Mouse (Mus musculus): ENCODE measurements around the gene Asic2. TPM values are rescaled to one million over a fixed set of nuclear protein-coding genes. Genes with fewer than 3 reads are reported as not detected.

Gene Asic2
- total RNA-seq, 2 experiments from 2014 or later, result not detected

DNA sequence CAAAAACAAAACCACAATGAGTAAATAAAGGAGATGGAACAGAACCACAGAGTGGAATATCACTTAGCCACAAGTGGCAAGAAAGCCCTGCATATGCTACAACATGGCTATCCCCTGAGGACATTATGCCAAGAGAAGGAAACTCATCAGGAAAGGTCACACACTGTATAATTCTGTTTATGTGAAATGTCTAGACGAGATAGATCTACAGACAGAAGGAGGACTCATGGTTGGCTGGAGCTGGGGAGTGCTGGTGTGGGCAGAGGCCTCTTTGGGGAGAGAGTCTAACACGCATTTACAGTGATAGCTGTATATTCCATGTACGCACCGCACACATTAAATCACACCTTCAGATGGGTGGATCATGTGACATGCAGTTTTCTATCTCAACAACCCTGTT, 884.4 kb downstream of the Asic2 start:
- no peak for DNase-seq

DNA sequence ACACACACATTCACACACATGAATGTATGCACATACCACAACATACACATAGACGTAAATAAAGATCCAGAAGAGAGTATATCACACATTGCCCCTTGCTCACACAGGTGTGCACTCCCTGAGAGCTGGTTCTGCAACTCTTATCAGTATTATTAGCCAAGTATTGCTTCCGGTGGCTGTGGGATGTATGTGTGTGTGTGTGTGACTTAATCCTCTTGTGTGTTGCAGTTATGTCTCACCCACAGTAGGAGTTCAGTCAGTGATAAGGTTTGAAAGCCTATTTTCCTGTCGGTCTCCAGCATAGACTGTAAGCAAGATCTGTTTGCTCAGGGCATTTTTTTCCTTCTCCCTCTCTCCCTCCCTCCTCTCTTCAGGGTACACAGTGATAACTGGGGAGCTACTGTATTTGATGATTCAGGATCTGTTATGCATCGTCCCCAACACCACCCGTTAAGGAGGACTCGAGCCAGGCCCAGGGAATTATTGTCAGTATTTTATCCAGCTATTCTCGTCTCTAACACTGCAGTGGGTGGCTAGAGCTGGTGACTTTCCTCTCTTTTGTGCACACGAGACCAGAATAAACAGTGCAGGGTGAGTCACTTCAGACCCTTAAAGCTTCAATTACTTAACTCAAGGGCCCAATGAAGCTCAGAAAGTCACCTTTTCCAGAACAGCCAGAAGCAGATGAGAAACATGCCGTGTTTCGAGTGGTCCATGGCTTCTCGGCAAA, 888.0 kb downstream of the Asic2 start:
- no peak for DNase-seq

DNA sequence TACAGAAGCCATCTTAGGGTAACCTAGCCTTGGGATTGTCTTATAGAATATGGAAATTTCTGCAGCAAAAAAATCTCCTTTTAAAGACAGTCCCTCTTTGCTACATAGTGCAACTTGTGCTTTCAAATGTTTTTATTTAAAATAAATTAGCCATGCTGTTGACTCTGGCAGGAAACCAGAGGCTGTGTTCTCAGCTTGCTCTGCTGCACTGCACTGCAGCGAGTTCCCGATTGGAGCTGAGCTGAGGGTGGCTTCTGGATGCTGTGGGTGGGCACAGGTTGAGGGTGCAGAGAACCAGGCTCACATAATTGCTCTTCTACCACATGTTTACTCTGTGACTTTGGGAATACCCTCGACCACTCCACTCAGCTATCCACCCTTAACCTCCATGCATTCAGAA, 889.0 kb downstream of the Asic2 start:
- DNase-seq, result no peak

DNA sequence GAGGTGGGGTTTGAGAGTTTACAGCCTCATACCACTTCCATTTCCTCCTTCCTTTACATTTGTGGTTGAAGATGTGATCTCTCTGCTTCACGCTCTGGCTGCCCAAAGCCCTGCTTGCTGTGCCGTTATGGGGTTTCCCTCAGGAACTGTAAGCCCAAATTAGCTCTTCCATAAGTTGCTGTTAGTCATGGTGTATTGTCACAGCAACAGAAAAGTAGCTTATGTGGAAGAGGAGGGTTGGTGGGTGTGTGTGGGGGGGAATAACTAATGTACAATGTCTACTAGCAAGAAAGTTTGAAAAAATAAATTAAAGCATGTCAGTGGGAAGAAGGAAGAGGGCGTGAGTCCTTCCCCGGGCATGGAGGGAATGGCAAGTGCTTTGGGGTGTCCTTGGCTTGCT, 896.4 kb downstream of the Asic2 start:
- no peak for DNase-seq

DNA sequence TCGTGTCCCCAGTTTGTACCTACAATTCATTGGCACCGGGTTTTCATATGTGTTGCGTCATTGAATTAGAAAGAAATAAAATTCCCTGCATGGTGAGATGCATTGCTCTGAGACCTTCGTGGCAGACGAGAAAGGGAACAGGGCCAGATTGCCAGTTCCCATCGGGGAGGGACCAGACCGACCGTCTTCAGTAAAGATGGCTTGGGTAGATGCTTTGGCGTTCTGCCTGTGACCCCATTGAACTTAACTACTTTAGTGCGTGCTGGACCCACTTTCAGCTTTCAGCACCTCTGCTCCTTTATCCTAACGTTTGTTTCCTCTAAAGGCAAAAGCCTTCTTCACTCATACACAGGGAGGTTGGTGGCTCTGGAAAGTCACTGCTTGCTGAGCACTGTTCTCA, 902.9 kb downstream of the Asic2 start:
- DNase-seq, result no peak

DNA sequence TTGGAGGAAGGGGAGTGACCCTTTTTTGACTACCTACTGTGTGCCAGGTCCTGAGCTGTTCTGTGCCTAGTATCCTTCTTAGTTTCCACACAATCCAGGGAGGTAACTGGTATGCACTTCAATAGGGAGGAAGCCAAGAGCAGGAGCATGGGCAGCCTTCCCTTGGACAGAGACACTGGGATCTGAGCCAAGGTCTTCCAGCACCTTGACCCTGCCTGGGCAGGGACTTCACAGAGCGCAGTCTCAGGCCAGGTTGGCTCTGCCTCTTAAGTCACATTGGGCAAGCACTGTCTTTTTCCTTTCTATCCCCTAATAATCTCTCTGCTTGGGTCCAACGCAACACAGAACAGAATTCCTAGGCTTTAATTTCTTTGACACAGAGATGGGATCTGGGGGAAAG, 904.3 kb downstream of the Asic2 start:
- no peak for DNase-seq

DNA sequence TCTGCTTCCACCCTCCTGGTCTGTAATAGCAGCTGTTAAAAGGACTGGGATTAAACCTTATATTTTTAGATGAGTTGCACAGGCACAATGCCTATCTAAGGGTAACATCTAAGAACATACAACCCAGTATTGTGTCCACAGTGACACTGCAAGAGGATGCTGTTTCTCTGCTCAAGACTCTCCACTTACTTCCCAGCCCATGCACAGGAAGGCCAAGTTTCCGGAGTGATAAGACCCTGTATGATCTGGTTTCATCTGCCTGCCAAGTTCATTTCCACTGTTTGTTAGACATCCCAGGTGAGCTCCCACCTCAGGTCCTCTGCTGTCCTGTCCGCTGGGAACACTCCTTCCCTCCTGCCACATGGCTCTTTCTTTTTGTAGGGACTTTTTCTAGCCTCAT, 908.2 kb downstream of the Asic2 start:
- no peak for DNase-seq

DNA sequence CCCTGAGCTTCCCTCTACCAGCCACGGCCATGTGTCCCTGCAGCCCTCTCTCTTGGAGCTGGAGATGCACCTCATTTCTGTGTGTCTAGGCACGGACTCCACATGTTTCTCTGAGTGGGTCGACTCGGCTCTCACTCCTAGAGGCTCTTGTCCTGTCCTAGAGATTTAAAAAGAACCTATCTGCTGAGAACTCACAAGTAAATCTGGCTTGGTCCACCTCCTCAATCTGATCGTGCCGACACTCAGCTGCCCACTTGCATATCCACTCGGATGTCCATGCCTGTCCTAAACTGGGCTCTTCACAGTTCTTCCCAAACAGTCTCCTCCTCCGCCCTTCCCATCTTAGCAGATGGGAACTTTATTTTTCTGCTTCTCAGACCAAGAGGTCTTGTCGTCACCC, 908.7 kb downstream of the Asic2 start:
- DNase-seq, result no peak

DNA sequence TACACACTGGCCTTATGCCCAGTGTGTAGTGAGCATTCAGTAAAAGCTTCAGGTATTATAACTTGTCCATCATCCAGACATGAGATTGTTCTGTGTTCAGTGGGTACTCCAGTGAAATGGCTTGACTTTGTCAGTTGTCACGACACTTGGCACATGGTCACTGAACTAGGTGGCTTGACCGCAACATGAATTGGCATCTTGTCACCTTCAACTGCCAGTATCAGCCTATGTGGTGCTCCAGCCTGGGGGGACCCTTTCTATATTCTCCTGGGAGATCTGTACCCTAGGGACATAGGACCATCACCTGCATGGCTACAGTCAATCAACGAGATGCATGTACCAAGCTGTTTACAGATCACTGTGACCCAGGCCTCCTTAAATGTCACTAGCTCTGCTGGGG, 910.8 kb downstream of the Asic2 start:
- no peak for DNase-seq

DNA sequence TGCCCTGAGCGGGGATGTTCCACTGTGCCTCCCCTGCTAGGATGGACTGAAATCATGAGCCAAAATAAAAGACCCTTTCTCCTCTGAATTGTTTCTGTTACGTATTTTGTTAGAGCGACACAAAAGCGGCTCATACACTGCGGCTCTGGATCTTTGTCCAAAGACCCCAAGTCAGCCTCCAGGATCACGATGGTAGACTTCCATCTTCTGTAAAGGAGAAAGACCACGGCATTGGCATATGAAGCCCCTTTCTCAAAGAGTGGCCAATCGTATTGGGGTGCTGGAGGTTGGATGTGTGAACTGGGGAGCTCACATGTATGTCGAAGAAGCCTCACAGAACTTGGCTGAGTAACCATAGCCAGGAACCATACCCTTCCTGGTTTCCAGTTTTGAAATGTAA, 911.5 kb downstream of the Asic2 start:
- DNase-seq, result no peak

DNA sequence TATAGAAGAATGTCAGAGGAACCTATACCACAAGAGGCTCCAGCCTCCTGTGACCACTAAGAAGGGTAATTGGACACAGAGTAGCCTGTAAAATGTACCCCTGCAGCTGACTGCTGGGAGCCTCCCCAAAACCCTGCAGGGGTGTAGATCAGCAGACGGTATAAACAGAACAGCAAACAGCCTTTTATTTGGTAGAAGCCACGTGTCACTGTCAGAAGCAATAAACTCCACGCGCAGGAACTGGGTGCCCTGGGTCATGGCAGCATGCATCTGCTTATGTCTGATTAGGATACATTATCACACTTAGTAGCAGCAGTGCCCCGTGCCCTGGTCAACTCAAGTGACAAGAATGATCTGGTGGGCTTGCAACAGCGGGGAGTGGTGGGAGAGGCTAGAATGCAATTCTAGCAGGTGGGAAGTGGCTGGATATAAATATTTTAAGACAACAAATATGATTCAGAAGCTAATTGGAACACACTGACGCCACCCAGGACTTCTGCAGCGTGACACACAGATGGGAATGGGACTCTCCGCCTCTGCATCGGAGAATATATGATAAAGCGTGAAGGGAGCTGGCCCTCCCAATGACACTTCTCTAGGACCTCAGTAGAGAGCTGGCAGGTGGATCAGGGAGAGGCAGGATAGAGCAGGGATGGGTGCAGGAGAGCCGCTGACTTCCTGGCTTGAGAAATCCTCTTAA, 912.7 kb downstream of the Asic2 start:
- DNase-seq, result no peak

DNA sequence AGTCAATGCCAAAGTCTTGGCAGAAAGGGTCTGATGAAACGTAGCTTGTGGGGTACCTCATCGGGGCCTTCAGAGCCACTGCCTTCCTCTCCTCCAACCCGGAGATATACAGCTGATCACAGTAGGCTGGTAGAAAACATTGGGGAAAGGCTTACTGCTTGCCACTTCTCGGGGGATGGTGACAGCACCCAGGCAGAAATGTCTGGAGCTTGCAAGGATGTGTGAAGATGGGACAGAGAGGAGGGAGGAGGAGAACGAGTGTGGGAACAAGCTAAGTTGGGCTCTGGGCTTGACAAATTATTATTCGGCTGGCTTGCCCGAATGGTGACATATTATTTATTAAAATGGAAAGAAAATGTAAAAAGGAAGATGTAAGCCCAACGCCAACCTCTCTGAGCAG, 914.4 kb downstream of the Asic2 start:
- DNase-seq, result no peak

DNA sequence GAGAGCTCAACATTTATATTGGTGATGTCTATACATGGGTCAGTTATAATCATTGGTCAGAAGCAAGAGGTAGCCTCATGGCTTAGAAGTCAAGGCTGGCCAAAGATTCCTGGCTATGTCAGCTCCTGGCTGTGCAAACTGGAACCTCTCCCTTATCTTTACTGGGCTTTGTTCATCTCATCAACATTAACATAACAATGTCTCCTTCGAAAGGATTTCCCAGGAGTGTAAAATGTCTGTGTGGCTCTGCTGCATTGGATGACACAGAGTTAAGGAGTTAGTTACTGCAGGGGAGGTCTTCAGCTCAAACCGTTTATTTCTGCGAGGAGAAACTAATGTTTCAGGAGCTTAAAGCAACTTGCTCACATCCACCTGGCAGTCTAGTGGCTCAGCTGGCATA, 926.6 kb downstream of the Asic2 start:
- DNase-seq, result no peak

DNA sequence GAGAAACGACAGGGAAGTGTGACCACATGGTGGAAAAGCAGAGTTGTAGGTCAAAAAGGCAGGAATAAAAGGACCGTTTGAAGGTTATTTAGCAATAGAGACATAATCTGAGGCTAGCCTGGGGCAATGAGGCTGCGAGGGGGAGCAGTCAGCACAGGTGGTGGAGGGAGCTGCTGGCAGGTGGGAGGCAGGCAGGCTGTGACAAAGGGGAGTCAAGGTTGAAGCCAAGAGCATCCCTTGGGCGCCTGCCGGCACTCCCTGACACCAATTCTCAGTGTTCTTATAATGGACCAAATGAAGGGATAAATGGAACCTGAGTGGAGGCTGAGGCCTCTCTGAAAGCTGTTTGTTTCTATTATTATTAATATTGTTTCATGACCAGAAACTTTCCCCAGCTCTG, 928.3 kb downstream of the Asic2 start:
- DNase-seq, result no peak

DNA sequence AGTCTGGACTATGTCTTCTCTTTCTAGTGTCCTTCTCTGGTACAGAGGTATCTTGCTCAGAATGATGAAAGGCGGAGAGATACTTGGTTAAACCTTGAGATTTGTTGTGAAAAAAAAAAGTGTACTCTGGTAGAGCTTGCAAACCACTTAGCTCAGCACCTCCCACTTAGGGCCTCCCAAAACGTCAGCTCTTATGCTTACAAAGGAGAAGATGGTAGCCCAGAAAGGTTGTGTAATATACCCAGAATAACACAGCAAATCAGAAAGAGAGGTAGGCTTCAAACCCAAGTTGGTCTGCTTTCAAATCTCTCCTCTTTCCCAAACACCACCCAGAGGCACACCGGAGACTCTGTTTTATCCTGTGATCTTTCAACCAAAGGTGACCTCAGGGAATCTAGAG, 936.1 kb downstream of the Asic2 start:
- DNase-seq, result no peak

DNA sequence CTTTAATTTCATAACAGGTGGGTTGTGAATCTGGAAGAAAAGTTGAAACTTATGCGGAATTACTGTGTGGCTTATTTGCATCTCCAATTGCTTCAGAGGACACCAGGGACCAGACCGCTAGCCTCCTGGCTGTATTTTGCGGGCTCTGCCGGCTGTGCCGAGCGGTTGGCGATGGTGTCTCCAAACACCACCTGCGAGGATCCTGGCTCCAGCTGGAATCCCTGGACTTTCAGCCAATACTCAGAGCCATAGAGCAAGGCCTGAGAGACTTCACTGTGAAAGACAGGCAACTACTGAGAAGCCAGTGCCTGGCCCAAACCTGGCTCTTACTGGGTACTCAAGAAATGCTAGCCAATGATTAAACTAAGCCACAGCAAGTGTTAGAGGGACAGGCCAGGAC, 953.5 kb downstream of the Asic2 start:
- no peak for DNase-seq

DNA sequence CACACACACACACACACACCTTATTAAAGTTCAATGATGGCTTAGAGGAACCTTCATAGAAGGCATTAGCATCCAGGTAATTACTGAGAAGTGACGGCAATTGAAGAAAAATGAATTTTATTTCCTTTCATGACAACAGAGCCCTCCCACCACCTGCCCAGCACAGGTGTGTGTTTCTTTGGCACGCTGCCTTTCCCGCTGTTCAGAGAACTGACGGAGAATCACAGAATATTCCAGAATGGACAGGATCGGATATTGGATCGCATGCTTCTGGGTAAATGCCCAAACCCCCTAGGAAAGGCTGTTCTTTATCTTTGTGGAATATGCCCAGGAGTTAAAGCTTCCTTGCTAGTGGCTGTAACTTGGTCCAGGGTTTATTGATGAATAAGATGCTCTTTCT, 954.8 kb downstream of the Asic2 start:
- no peak for DNase-seq

DNA sequence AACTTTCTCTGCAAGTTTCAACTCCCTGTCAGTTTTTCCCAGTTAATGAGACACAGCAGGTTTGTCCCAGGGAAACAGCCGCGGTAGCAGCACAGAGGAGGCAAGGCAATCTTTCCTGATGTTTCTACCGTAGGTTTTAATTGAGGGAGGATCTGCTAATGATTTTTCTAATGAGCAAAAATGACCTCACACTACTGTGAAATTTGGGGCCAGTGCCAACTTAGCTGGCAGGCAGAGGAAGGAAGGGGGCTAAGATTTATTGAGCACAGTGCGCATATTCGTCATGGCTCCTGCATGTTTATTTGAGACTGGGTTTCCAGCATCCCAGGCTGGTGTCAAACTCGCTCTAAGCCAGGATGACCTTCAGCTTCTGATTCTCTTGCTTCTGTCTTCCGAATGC, 957.5 kb downstream of the Asic2 start:
- DNase-seq, result no peak

DNA sequence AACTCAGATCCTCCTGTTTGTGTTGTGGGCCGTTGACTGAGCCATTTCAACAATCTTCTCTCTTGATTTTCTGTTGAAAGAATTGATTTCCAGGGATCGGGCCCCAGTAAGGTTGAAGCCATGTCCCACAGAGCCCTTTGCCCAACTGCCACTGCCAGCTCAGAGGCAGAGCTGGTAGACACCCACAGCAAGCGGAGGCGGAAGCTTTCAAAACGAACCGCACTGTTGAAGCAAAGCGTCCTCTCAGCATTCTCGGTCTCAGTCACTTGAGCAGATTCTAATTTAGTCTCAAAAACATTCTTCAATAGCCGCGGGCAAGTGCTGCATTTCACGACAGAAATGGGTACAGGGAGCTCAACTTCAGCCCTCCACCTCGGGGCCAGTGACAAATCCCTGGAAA, 958.9 kb downstream of the Asic2 start:
- no peak for DNase-seq

DNA sequence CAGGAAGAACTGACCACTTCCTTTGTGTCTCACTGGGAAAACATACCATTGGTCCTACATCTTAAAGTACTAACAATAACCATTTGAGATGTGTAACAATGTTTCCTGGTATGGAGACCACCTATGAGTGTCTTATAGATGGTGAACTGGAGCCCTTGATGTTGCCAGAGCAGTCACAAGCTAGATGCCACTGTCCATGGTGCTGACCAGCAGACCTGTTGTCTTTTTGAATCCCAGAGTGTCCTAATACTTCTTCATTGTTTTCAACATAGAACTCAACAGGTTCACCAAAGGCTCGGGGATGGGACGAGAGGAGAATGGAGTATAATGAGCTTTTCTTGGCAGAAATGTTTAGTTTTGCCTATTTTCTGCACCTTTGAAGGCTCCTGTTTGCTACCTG, 962.4 kb downstream of the Asic2 start:
- DNase-seq, result no peak

DNA sequence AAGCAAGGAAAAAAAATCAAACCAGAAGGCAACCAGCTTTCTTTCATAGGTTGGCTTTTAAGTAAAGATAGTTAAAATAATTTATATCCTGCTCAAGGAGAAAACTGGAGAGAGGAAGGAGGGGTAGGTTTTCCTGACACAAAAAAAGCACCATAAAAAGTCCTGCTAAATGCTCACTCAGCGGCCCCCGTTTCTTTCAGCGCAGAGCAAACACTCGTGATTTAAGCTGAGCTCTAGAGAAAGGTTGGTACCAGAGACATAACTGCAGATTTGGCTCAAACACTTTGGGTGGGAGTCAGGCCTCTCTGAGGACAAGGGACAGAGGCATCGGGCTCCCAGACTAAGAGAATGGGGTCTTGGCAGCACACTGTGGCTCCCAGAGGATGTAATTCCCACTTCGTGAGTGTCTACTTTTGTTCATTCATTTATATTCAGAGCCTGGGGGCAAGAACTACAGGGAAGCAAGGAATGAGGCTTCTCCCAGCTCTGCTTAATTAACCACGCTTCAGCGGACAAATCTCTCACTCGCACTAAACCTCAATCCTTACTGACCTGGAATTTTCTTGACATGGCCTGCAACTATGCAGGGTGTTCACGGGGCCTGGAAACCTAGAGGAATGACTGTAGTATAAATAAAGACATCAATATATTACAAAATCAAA, 965.4 kb downstream of the Asic2 start:
- DNase-seq, result no peak

DNA sequence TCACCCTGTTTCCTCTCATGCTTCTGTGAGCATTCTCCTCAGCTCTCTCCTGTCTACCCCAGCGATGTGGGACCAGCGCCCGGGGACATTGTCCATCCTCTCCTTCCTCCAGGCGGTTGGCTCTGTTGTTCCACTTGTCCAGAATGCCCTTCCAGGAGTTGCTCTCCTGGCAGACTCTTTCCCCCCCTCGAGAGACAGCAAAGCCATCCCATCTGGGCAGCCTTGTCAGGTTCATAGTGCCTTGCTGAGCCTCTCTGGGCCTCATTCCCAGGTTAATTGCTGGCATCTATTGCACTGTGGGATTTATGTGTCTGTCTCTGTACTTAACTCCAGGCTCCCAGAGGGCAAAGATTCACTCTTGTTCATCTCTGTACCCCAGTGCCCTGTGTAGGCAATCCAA, 972.6 kb downstream of the Asic2 start:
- no peak for DNase-seq

DNA sequence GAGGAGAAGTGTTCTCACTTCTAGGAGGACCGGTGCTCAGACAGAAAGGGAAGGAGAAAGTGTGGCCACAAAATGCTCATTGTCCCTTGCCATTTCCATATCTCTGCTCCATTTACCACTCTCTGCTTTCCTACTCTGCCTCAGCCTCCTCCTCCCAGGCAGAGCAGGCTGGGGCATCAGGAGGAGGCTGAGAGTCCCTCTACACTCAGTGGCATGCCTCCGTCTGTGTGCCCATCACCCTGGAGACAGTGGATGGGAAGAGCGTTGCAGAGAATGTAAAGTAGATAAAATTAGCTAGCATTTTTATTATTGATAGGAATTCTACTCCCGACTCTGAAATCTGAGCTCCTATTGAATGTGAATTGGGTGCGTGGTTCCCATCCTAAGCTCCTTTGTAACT, 984.7 kb downstream of the Asic2 start:
- DNase-seq, result no peak

Data from gastrocnemius, postnatal 25 days (tissue).